Mouse (Mus musculus): ENCODE measurements at regions not wholly inside any gene's neighbourhood (a gene's known extent, or its start where the extent isn't known, plus 50 kb on each side); places are given as distances from the start of the nearest gene placed in this dataset.

DNA sequence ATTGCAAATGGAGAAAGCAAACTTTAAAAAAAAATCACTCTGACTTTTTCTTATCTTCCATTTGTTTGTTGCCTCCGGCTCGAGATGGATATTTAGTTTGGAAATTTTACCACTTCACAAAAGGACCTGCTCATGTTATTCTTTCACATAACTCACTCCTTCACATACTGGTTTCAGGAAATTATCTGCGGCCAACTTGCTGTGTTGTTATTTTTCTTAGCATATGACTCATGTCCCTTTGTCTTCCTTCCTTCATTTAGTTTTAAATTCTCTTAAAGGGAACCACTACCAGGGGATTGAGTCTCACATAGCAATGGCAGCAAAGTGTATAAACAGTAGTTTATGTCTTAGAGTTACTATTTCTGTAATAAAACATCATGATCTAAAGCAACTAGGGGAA, 217.8 kb downstream of the Ahr start:
- in situ Hi-C loops (cut with MboI, MseI), result no loop called here

GRCm38 (mm10) chr12:35314035-35314434, 220.8 kb downstream of the Ahr start:
- in situ Hi-C loops (cut with MboI, MseI), result no loop called here

GRCm38 (mm10) chr12:35313191-35313925, 221.5 kb downstream of the Ahr start:
- in situ Hi-C loops (cut with MboI, MseI), result no loop called here

DNA sequence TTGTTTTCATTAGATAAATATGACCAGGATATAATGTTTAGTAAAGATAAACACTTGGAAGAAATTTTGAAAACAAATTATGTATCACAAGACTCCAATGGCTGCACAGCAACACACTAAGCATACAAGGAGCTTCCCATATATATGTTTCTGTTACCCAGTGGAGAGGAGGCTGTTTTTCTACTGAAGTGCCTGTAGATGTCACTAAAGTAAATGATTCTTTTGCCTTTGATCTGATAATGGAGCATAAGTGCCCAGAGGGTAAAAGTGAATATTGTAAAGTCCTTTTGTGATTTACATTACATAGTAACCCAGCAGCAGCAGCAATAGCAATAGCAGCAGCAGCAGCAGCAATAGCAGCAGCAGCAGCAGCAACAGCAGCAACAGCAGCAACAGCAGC, 226.3 kb downstream of the Ahr start:
- in situ Hi-C loops (cut with MboI, MseI), result no loop called here

- in situ Hi-C loops (cut with MboI, MseI), result no loop called here
Observed at GRCm38 (mm10) chr12:35303764-35304717, 230.8 kb downstream of the Ahr start.

DNA sequence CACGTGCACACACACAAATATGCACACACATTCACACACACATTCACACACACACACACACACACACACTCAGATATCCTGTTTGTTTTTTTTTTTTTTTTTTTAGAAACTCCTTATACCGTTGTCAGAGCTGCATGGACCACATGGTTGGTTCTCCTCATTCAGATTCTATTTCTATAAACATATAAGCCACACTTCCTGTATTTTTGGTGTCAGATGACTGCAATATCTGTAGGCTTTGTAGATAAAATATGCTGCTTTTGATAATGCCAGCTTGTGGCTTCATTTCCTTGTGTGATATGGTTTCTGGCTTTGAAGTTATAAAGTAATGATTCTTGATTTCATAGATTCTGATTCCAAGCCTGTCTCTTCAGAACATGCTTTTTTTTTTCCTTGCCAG, 231.7 kb downstream of the Ahr start:
- in situ Hi-C loops (cut with MboI, MseI), result no loop called here

DNA sequence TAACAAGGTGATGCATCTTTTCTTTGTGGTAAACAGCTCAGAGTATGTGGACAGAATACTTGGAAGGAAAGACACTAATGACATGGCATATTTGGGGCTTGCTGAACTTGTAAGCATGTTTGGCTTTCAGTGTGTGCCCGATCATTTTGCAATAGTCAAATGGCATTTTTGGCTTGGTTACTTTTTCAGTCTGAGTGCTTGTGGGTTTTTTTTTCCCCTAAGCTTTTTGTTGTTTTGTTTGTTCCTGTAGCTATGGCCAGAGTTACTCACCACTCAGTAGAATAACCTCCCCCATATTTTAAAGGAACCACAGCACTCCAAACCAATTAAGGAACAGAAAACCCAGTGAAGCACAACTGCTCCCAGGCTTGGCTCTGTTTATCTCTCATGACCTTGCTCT, 240.2 kb downstream of the Ahr start:
- in situ Hi-C loops (cut with MboI, MseI), result no loop called here

GRCm38 (mm10) chr12:35293566-35293965, 241.3 kb downstream of the Ahr start:
- in situ Hi-C loops (cut with MboI, MseI), result no loop called here

GRCm38 (mm10) chr12:35291941-35292341, 242.9 kb downstream of the Ahr start:
- in situ Hi-C loops (cut with MboI, MseI), result no loop called here

- in situ Hi-C loops (cut with MboI, MseI), result no loop called here
Observed at GRCm38 (mm10) chr12:35287974-35288373, 241.0 kb downstream of the Snx13 start.

DNA sequence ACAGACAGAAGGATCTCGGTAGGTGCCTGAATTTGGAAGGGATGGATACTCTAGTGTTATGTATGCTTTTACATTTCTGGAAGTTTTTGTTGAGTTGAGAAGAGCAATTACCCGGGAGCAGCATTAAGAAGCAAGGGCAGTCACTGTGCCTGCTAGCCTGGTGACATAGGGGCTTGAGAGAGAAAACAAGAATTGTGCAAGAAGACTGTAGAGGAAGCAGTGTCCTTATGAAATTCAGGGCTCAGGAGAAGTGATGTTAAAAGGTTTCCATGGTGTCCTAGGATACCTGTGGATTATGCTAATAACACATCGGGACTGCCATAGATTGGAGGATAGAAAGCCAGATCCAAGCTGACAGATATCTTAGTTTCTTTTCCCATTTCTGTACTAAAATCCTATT, 240.6 kb downstream of the Snx13 start:
- in situ Hi-C loops (cut with MboI, MseI), result no loop called here

GRCm38 (mm10) chr12:35286974-35287553, 240.1 kb downstream of the Snx13 start:
- in situ Hi-C loops (cut with MboI, MseI), result no loop called here

DNA sequence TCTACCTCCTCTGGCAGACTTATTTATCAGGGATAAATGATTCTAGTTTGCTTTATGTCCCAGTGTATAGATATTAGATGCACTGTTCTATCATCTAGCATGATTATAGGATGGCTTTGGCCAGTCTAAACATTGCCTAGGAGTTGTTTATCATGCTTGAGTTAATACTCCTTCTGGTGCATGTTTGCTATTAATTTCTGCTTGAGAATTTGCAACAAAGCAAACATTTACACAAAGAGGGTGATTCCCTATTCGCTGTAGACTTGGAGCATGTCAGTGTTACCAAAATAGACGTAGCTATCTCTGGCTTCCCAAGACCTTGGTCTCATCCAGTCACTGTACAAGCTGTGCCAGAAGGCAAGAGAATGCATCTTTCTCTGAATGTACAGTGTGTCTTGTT, 237.4 kb downstream of the Snx13 start:
- in situ Hi-C loops (cut with MboI, MseI), result no loop called here

GRCm38 (mm10) chr12:35283925-35284324, 236.9 kb downstream of the Snx13 start:
- in situ Hi-C loops (cut with MboI, MseI), result no loop called here

- in situ Hi-C loops (cut with MboI, MseI), result no loop called here
Observed at GRCm38 (mm10) chr12:35283407-35283806, 236.4 kb downstream of the Snx13 start.

- in situ Hi-C loops (cut with MboI, MseI), result no loop called here
Observed at GRCm38 (mm10) chr12:35269465-35269864, 222.5 kb downstream of the Snx13 start.

- in situ Hi-C loops (cut with MboI, MseI), result no loop called here
Observed at GRCm38 (mm10) chr12:35268006-35268405, 221.0 kb downstream of the Snx13 start.

DNA sequence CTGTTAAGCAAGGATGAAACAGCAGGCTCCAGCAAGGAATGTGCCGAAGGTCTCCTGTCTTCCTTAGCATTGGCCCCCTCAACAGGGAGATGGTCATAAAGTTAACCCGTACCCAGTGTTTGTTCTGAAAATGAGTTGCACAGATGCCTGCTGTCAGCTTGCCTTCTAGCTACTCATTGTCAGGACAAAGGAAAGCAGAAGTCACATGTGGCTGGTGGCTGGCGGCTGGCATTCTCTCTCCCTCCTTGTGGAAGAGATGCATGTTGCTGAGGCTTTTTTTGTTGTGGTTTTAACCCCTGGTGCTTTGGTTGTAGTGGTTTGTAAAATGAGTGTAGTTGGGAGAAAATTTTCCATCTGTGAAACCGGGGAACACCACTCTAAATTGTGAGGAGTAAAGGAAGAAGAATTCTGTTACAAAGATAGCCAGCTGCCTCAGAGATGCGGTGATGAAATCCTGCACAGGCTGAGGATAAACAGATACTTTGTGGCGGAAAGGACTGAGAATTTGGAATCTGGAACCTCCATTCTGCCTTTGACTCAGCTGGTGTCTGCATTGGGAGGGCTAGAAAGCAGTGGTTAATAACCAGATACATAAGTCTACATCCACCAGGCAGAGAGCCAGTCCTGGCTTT, 220.2 kb downstream of the Snx13 start:
- in situ Hi-C loops (cut with MboI, MseI), result no loop called here

- in situ Hi-C loops (cut with MboI, MseI), result no loop called here
Observed at GRCm38 (mm10) chr12:35259781-35260180, 212.8 kb downstream of the Snx13 start.

DNA sequence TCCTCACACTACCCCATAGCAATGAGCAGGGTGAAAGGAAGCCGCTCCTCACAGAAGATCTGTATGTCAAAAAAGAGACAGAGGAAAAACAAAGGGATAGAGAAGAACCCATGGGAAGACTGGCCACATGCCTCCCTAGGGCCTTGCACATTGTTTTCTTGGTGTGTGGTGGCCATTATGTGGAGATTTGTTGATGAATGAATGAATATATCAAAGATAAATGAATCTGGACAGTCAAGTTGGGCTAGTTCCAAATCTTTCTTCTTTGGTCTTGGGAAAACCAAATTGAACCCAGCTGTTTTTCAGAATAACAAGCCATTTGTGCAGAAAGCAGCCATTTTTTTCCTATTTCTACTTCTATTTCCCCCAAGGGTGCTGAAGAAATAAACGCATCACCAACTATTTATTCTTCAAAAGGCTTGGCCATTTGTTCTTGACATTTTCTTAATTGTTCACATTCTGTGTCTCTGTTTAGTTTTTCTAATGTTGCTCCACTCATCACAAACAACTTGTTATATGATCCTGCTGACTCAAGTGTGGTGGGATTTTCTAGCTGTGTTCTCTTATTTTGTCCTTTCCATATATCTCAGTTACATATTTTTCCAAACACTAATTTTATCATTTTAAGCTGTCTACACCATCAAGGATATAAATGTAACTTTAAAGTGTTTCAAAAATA, 208.9 kb downstream of the Snx13 start:
- in situ Hi-C loops (cut with MboI, MseI), result no loop called here

DNA sequence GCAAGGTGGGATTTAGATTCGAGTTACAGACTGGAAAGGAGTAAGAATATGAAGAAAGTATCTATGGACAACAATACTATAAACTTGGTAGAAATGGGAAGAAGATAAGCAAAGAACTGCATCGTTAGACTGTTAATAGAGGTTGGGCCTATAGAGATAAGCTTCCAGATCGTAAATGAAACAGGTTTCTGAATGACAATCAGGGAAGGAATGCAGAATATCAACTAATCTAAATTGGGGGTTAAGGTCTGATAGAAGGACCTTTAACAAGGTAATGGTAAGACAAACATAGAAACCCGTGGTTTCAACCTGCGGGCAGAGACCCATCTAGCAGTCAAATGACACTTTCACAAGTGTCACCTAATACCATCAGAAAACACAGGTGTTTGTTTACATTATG, 201.5 kb downstream of the Snx13 start:
- in situ Hi-C loops (cut with MboI, MseI), result no loop called here
